Mouse (Mus musculus): ENCODE measurements at regions not wholly inside any gene's neighbourhood (a gene's known extent, or its start where the extent isn't known, plus 50 kb on each side); places are given as distances from the start of the nearest gene placed in this dataset.

DNA sequence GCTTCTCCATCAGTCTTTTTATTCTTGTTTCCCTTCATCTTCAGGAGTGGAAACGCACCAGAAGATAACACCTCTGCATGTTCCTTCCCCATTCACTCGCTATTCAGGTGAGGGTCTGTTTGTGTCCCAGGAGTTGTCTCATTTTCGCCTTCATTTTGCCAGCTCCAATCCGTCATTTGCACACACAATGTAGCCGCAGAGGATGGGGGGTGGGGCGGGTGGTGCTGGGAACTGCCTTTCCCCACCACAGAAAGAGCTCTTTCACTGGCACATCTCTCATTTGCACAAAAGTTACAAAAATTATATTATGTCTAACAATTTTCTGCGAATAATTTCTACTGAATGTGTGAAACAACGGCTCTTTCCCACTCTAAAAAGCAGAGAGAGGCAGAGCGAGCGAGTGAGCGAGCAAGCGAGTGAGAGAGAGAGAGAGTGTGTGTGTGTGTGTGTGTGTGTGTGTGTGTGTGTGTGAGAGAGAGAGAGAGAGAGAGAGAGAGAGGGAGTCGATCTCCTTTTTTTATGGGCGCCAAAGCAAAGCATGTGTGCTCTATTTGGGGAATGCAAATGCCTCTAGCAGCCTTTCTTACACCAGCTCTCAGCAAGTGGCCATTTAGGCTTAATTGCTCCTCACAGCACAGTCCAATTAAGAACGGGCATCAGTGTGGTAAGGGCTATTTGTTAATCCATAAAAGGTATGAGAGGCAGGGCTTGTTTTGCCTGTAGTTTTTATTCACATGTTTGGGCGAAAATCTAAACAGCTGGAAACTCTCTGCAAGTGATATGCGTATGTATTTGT lies 225.2 kb upstream of the Kif2a start:
- ATAC-seq, result no peak

DNA sequence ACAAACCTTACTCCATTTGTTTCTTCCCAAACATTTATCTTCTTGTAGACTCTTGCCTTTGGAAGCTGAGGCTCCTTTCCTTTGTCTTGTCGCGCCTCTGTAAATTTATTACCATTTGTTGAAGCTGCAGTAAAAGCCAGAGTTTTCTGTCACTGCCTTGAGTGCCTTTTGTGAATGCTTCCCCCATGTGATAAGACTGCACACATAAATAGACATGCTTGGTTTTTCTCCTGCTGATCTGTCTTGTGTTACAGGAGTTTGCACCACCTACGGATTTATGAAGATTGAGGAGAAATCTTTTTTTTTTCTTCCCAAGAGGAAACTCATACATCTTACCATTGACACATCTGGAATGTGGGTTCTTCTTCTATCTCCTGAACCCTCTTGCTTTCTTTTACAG lies 222.2 kb upstream of the Kif2a start:
- no peak for ATAC-seq

DNA sequence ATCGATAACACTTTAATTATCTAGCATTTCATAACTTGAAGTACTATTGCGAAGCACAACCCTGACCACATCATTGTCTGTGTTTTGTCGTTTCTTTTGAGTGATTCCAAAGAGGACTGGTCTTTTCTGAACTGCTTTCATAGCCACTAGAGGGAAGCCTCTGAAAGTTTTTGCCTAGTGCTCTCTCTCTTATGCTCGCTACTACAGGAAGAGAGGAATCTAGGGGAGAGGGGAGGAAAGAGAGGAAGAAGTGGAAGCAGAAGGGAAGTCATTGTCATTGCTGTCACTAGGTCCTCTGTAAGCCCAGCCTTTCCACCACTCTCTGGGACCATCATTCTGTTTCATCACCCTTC lies 217.1 kb upstream of the Kif2a start:
- no peak for ATAC-seq

DNA sequence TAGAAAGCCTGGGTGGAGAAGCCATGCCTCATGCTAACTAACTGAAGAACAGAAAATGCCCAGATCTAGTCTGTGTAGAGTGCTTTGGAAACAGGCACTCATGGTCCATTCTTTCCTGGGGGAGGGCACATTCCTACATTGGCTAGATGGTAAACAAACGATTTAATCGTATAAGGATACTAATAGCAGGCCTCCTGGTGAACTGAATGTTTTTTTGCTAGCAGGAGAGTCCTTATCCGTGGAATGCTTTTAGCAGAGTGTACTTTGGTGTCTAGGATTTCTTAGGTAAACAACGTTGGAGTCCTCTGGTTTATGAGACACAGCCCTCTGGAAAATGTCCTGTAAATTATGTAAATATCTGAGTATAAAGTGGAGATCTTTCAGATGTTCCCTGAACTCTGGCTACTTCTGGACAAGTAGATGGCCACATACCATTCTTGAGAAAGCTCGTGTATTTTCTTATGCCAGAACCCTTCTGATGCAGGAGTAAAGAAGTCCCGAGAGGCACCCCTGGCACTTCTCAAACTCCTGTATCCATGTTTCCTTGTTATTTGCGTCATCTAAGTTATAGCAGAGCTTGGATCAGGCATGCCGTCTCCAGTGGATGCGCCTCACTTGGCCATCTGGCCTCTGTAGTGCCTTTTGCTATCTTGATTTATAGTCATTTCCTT lies 216.6 kb upstream of the Kif2a start:
- ATAC-seq, result no peak

DNA sequence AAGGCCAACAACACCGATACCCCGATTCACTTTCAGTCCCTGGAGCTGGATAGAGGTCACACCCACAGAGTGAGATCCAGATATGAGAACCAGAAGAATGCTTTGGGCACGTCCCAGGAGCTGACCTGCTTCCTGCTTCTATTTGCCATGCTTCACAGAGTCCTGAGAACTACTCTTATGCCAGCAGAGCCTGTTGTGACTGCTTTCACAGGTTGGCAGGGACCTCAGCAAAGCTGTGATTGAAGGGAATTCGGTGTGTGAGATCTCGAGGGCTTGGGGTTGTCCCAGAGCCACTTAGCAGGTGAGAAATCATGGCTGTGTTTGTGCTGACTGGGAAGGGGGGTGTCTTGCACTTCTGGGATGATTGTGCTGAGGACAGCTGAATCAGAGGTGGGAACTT lies 197.5 kb upstream of the Kif2a start:
- no peak for ATAC-seq

DNA sequence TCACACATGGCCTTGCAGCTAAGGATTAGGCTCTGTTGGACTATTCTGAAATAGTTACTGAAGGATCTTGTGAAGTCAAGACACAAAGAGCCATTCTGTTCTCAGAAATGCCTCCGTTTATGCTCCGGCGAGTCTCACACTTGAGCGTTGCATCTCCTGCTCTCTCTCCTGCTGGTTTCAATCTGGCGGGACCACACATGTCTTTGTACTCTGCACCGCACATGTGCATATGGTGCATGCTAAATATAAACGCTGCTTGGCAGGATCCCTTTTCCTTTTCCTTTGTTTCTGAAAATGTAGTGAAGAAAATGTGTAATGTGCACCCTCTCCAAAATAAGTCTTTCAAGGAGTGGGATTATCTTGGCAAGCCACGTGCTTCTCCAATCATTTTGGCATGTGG lies 196.4 kb upstream of the Kif2a start:
- ATAC-seq, result no peak

DNA sequence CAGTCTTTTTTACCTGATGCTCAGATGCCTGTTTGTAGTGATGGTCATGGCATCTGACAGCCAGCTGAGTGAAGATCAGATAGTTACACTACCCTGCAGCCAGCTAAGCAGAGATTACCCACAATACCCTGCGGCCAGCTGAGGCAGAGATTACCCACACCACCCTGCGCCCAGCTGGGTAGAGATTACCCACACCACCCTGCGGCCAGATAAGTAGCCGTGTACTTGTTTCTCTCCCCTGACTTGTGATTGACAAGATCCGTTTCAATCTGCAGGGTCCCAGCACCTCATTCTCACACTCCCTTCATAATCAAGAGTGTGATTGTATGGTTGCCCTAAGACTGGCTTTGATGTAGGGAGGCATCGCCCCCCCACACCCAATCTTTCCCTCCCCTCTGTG lies 195.9 kb upstream of the Kif2a start:
- ATAC-seq, result no peak

DNA sequence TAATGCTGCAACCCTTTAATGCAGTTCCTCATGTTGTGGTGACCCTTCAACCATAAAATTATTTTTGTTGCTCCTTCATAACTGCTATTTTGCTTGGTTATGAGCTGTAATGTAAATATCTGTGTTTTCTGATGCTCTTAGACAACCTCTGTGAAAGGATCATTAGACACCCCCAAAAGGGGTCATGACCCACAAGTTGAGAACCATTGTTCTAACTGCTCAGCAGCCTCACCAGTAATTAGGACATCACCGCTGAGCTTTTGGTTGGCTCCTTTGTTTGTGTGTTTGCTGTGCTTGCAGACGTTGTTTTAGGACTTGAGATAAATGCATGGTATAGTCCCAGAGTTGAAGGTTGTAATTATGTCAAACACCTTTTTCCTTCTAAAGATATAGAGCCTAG lies 191.4 kb upstream of the Kif2a start:
- no peak for ATAC-seq

DNA sequence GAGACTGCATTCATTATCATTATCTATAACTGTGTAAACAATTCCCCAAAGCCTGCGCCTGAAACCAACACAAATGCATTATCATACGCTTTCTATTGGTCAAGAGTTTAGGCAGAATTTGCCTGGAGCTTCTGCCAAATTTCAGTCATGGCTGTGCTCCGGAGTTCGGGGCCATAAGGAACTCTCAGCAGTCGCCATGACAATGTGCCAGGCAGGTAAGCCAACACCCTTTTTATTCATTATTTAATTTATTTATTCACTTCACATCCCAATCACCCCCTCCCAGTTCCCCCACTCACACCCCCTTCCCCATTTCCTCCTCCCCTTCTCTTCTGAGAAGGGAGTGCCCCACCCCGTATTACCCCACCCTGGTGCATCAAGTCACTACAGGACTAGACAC lies 188.8 kb upstream of the Kif2a start:
- no peak for ATAC-seq

DNA sequence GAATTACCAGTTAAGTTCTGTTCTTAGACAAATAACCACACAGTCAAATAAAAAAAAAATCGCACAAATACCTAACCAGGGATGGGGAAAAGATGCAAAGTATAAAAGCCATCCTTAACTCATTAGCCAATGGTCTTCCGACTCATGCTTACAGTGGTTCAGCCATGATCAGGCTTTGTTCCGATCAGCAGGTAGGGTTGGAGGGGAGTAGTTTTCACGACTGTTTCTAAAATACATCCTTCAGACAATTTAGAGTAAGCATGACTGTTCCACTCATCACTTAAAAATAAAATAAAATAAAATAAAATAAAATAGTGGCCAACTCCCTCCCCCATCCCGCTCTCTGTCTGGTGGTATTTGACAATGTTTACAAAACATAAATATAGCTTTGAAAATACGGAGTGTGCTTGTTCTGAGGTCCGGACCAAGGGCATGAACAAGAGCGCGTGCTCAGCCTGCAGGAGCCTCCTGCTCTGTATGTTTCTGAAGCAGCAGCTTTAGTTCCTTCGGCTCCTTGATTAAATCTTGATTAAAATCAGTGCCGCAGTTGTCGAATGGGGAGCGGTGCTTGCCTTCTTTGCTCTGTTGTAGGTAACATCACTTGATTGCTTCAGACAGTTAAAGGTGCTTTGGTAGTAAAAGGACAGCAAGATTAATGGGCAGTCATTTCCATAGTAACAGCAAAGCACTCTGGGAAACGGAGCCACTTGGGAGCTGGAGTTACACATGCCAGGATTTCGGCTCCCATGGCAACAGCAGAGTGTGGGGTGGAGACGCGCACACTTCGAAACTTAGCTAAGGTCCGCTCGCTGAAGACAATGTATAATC lies 185.6 kb upstream of the Kif2a start:
- ATAC-seq, result no peak

DNA sequence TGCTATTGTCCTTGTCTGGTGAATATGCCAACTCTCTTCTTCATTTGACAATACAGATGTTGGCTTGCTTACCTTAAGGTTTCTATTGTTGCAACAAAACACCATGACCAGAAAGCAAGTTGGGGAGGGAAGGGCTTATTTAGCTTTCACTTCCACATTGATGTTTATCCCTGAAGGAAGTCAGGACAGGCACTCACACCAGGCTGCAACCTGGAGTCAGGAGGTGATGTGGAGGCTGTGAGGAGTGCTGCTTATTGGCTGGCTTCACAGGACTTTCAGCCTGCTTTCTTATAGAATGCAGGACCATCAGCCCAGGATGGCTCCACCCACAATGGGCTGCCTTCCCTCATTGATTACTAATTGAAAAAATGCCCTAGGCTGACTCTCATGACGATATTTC lies 177.9 kb upstream of the Kif2a start:
- no peak for ATAC-seq

DNA sequence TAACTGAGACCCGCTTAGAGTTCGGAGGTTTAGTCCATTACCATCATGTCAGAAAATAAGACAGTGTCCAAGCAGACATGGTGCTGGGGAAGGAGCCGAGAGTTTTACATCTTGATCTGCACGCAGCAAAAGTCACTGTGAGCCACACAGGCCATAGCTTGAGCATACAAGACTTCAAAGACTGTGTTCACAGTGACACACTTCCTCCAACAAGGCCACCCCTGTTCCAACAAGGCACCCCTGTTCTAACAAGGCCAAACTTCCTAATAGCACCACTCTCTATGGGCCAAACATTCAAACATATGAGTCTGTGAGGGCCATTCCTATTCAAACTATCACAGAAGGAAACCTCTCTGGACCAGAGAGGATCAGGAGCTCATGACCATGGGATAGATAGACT lies 171.5 kb upstream of the Kif2a start:
- no peak for ATAC-seq

DNA sequence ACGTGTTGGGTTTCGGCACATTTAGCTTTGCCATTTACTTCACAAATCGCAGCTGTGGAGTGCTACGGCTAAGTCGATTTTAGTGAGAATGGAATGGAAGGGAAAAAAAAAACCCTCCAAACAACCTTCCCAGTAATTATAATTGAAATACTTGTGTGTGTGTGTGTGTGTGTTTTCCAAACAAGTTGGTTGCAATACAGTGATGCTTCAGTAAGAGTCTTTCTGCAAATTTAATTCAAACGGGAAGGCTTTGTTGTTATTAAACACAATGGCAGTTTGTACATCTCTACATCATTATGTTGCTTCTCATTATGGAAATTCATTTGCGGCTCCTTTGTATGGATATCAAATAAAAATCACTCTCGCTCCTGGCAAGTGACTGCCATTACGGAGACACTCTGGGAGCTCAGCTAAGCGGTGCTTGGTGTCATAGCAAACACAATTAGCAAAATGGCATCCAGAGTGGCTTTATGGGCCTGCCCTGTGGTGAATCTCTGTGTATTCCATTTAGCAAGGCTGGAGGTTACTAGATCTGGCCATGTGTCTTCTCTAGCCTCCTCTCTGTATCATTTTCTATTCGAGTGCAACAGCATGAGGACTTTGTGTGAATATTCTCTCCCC lies 165.4 kb upstream of the Kif2a start:
- no peak for ATAC-seq

DNA sequence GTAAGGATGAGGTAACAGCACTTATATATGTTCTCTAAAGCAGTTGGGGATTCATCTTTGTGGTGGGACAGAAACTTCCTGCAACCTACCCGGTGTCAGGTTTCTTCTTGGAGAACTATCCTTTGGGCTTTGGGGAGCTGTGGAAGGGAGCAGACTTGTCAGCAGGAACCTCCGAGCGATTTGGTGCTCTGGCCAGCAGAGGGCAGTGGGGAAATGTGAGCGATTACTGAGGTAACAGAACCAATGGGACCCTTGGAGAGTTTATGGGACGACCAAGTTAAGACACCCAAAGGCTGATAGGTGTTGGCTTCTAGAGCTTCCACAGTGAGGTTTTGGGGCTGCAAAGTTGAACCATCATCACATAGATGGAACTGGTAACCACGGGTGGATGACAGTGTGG lies 160.6 kb upstream of the Kif2a start:
- no peak for ATAC-seq

DNA sequence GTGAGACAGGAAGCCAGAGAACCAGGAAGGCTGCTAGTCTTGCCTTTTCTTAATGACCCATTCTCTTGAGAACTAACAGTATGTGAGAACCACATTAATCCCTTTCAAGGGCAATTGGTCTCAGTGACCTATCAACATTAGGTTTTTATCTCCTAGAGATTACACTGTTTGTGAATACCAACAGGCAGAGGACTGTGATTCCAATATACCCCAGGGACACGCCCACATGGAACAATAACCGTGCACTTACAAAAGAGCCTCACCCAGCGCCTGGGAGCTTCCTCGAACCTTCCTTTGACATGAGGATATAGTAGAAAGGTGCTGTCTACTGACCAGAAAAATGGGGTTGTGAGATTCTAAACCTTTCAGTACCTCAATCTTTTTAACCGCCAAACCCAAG lies 157.6 kb upstream of the Kif2a start:
- ATAC-seq, result no peak

DNA sequence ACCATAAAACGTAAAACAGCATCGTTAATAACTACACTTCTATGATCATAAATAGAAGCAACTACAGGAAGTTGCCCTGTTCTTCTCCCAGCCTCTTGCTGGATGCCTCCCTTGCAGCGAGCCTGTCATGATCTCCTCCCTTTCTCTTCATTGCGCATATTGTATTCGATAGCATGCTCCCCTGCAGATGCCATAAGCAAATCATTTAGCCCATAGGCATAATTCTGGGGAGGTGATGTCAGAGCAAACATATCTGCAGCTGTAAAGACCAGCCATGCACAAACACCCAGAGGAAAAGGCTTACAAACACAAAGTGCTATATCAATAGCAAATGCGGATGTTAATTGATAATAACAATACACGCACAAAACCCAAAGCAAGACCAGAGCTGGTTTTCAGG lies 155.7 kb upstream of the Kif2a start:
- no peak for ATAC-seq

DNA sequence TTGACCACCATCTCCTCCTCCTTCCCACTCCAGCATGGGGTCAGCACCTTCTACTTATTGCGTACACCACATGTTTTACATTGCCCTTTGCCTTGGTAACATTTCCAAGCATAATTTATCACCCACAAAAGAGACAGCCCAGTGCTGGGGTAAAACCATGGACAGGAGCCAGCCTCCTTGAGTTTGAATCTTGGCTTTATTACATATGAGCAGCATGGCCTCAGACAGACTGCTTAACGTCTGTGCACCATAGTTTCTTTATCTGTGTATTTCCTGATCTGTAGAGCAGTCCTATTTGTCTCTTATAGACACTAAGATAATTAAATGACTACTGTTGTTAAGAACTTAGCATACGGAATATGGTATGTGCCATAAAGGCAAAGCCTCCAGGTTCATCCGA lies 154.0 kb upstream of the Kif2a start:
- no peak for ATAC-seq

DNA sequence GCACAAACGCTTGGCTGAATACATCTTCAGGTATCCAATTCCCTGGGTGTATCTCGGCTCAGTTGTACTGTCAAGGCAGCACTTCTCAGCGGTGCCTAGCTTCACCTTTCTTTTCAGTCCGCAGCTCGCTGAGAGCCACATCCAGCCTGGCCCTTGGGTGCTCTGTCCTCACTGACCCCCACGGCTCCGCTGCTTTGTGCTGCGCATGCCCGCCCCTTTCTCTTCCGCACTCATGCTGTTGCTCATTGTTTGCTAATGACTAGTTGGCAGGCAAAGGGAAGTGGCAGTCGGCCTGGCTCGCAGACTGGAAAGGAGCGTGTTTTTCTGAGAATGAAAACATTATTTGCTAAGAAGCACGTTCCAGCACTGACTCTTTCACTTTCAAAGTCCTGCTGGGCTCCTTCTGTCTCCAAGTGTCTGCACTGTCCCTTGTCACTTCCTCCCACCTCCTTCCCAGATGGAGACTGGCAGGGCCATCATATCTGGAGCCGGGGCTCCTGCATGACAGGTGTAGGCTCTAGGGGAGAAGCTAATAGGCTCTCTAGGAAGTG lies 146.7 kb upstream of the Kif2a start:
- ATAC-seq, result peak; percentile 40

DNA sequence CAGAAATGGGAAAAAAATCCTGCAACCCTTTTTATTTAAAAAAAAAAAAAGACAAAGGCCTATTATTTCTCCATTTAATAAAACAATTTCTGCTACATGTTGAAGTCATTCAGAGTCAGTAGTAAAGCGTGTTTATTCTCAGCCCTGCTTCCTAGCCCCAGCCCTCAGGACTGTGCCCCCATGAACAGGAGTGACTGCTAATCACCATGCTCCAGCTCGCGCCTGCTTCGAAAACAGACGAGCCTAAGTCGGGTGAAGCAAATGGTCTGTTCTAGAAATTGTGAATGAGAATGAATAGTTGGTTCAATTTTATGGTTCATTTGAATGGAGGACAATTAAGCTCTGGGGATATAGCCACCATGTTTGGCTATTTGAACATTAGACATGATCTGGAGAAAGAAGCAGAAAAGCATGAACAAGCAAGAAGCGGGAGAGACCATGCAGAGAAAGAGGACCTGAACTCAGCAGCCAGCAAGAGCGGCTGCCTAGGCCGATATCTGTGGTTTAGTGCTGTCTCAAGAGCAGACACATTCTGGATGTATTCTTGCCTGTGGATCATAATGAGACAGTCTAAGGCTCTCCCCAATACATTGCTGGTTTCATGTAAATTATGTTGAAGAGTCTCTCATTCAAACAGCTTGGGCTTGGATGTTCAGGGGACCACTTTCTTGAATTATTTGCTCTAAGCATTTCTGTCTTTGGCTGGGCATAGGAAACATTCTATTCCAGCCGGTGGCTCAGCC lies 146.1 kb upstream of the Kif2a start:
- no peak for ATAC-seq

DNA sequence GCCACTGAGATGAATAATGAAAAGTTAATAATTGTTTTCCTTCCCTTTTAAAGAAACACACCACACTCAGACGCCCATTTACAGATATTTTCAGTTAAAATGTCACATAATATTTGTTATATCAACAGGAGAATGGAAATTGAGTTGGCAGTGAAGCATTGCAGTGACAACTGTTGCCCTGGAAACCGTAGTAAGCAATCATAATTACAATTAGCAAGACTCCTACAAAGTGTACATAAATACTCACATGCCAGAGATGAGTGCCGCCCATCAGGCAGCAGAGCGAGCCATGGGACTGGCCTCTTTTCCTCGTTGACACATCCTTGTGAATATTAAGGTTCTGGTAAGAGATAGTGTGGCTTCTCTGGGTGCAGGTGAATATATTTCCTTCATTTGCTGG lies 129.6 kb upstream of the Kif2a start:
- ATAC-seq, result no peak

DNA sequence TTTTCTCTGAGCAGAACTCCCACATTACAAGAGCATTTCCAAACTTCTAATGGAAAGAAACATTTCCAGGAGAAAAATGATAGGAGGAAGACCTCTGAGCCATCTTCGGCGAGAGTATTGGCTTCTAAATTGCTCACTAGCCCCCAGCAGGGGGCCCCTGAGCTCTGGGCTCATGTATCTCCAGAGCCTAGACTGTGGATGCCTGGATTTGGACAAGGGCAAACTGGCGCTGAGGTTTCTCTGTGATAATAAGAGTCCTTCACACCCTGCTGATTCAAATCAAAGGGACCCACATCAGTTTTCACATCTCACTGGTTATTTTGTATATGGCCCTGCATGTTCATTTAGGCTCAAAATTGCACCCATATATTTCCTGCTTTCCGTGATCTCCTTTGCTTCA lies 119.3 kb upstream of the Kif2a start:
- ATAC-seq, result no peak

DNA sequence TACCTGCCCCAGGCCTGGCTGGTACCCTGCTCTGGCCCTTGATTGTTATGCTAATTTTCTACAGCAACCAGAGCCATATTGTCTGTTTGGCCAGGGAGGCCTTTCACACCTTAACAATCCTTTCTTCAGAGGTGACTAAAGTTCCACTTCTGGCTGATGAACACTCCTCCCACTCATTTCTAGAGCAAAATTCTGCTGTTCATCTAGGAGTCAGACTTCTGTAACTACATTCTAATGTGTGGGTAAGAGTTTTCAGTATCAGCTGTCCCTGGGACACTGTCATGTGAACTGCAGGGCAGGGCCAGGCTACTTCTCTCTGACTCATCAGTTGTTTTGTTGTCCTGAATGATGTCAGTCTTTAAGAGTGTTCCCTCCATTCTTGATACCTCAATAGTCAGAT lies 112.2 kb upstream of the Kif2a start:
- ATAC-seq, result no peak
